Mouse (Mus musculus): ENCODE results near the gene Imp3.
"Not testable (repeated sequence)": the region's sequence is repeated elsewhere in the genome, so short reads cannot be mapped to it uniquely, and the experiment has no call there.

Gene Imp3

DNA sequence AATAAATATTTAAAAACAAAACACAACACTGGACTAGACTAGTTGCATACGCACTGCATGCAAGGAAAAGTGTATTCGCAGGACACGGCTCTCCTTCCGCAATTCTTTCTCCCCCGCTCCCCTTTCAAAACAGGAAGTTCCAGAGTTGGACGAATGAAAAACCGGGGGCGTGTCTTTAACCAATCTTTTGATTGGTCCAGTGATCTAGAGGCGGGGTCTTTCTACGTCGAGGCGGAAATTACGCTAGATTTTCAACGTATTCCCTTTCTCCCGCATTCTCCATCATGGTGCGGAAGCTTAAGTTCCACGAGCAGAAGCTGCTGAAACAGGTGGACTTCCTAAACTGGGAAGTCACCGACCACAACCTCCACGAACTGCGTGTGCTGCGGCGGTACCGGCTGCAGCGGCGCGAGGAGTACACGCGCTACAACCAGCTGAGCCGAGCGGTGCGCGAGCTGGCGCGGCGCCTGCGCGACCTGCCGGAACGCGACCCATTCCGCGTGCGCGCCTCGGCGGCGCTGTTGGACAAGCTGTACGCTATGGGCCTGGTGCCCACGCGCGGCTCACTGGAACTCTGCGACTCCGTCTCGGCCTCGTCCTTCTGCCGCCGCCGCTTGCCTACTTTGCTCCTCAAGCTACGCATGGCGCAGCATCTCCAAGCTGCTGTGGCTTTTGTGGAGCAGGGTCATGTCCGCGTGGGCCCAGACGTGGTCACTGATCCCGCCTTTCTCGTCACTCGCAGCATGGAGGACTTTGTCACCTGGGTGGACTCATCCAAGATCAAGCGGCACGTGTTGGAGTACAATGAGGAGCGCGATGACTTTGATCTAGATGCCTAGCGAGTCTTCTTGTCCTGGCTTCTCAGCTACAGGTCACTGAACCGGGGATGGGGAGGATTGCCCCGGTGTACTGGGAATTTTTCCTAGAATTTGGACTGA, at the start of gene Imp3:
Gene Imp3, plus strand, starts transcription at position 253 of the 938 bp plus-strand sequence.
- DNase-seq (ENCODE audit: low spot score in 2 of 2): peak; percentile 95 to 96

DNA sequence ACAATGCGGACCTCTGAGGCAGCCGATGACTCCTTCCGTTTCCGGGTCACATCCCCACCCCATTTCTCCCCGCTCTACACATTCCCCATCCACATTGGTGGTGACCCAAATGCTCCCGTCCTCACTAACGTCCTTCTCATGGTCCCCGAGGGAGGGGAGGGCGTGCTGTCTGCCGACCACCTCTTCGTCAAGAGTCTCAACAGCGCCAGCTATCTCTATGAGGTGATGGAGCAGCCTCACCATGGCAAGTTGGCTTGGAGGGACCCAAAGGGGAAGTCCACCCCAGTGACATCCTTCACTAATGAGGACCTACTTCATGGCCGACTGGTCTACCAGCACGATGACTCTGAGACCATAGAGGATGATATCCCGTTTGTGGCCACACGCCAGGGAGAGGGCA, 49.7 kb upstream of the Imp3 start:
- no peak for DNase-seq (ENCODE audit: low spot score in 2 of 2)

DNA sequence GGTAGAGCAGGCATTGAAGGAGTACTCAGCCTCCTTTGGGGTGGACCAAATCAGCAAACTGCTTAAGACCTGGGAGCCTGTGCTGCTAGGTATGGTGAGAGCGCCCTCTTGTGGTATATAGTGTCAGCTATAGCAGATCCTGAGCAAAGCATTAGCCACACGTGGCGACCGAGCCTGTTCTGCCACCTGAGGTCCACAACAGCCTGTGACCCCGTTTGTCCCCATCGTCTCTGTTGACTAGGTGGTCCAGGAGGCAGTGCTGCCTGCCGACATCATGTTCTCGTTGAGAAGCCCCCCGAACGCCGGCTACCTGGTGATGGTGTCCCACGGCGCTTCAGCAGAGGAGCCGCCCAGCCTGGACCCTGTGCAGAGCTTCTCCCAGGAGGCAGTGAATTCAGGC, 47.5 kb upstream of the Imp3 start:
- DNase-seq (ENCODE audit: low spot score in 2 of 2): peak; percentile 62 to 79

DNA sequence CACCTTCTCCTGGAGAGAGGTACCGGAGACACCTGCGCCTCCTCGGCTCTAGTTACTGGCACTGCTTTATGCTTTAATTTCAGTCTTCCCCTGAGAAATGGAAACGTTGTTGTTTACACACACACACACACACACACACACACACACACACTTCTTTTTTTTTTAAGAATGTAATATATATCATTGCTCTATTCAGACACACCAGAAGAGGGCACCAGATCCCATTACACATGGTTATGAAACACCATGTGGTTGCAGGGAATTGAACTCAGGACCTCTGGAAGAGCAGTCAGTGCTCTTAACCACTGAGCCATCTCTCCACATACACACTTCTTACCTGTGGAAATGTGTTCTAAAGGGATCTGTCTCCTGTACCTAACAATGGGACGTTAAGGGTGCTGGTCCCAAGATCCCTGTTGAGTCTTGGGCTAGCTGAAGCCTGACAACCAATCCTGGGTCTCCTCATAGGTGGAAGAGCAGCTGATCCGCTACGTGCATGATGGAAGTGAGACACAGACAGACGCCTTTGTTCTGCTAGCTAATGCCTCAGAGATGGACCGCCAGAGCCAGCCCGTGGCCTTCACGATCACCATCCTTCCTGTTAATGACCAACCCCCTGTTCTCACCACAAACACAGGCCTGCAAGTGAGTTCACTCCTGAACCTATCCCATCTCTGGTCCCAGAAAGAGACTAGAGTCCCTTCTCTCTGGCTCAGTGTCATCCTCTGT, 46.6 kb upstream of the Imp3 start:
- no peak for DNase-seq (ENCODE audit: low spot score in 2 of 2)

DNA sequence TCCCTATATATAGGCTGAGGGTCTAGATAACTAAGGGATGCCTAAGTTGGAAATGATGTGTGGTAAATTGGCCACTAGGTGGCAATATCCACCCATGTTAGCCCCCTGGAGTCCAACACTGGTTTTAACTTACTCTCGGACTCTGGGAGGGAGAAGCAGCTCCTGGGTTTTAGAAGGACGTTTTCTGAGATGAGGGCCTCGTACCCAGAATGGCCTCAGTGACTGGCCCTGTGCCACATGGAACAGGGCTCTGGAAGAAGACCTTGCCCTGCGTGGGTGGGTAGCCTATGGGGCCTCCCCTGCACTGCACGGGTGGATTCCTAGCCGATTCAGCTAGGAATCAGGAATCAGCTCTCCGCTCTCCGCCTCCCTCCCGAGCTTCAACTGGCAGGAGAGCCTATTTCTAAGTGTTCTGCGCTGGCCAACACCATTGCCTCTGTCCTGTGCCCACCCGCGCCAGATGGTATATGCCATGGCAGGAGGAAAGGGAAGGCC, 45.7 kb upstream of the Imp3 start:
- DNase-seq (ENCODE audit: low spot score in 2 of 2): peak; percentile 71 to 81

DNA sequence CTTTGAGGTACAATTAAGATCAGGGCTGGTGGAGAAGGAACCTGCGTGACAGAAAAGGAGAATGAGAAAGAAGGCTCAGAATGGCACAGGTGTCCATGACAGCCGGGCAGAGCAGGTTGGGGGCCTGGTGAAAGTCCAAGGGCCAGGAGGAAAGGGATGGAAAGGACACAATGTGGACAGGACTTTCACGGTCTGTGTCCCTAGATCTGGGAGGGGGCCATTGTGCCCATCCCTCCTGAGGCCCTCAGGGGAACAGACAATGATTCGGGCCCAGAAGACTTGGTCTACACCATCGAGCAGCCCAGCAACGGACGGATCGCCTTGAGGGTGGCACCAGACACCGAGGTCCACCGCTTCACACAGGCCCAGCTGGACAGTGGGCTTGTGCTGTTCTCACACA, 45.2 kb upstream of the Imp3 start:
- DNase-seq (ENCODE audit: low spot score in 2 of 2): no peak

DNA sequence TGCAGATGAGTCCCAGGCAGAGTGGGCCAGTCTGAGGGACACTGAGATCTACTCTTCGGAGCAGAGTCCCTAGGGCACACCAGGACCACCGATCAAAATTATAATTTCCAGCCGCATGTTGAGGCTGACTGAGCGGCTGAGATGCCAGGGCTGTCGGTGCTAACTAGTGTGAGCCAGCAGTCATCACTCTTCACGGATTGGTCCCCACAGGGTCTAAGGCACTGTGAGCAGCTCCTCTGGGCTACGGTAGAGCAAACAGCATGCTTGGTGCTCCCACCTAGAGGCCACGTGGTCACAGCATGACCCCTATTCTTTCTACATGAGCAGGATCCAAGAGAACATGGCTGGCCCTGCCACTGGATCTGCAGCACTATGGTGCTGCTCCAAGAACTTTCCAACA, 44.0 kb upstream of the Imp3 start:
- DNase-seq (ENCODE audit: low spot score in 2 of 2): no peak

DNA sequence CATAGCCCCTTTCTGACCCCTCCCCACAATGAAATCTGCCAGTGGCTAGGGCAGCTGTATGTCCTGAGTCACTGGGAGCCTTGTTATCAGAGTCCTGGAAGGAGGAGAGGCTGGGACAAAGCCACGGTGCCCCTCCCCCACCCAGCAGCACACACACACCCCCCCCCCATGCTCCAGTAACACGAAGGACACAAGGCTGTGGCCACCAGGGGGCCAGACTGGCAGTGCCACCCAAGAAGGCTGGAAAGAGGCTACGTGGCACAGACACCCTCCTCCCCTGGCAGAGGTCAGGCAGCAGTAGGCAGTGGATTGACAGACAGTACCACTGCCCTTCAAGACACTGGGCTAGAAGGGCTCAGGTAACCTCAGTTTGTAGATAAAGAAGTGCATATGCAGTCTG, 43.3 kb upstream of the Imp3 start:
- DNase-seq (ENCODE audit: low spot score in 2 of 2): no peak

DNA sequence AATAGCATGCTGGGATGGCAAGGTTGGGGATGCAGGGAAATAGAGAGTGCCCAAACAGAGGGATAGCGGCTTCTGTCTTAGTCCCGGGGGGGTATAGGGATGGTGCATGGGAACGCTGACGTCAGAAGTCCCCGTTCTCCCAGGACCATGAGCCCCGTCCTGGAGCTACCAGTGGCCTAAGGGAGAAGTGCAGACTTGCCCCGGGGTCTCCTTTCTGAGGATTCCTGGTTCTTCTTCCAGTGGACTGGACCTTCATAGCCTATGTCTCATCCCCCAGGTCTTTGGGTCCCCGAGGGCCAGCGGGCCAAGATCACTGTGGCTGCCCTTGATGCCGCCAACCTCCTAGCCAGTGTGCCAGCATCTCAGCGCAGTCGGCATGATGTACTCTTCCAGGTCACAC, 40.5 kb upstream of the Imp3 start:
- DNase-seq (ENCODE audit: low spot score in 2 of 2): no peak

DNA sequence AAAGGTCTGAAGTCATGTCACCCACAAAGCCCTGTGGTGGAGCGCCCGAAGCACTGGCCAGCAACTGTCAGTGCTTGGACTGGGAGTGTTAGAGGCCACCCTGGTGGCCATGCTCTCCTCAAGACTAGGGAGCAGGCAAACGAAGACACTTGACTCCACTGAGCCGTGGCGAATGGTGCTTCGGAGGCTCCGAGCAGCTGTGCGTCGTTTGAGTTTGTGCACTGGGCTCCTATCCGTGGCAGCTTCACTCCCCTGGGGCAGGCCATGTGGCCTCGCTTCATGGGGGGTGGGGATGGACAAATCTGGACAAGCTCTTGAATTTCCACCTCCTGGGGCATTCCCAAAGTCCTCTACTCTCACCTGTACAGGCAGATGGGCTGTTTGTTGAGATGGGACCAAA, 37.9 kb upstream of the Imp3 start:
- DNase-seq (ENCODE audit: low spot score in 2 of 2): no peak

DNA sequence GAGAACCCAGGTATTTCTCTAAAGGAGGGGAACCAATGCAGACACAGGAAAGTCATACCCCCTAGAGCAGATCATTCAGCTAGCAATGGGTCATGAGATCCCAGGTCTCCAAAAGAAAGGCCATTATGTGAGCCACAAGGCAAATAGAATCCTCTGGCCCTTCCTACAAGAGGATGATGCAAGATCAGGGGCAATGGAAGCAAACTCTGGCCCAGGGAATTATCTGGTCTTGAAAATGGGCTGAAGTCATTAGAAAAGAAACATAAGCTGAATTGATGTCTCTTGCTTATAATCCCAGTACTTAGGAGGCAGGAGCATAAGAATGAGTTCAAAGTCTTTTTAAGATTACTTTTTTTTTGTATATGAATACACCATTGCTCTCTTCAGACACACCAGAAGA, 37.2 kb upstream of the Imp3 start:
- DNase-seq (ENCODE audit: low spot score in 2 of 2): no peak

DNA sequence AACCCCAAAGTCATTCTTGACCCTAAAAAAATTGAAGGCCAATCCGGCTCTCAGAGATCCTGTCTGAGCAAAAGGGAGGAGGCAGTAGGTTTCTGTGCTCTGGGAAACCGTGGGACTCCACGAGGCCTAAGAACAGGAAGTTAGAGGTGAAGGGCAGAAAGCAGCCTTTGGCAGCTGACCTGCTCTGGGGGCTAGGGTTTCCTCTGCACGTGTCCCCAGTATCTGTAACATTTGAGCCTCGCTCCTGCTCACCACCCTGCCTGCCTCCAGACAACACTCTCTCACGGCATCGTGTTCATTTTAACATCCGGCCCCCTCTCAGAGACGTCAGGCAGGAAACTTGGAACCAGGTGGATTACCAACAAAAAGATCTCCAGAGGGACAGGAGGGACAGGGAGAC, 36.7 kb upstream of the Imp3 start:
- peak in 1 of 2 experiments; percentile 54 for DNase-seq (ENCODE audit: low spot score in 2 of 2)

DNA sequence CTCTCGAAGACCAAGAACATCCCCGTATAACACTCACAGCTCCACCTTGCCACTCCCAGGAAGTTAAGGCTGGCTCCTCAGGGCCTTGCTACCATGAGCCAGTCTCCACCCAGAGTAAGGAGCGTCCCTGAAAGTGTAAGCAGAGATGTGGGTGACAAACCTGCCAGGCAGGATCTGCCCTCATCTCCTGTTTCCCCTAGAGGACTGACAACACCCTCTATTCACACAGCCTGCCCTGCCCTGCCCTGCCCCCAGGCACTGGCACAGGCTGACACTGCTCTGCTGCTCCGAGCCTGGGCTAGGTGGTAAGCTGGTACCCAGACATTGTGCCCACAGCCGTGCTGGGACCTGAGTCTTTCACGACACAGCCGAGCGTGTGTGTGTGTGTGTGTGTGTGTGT, 36.1 kb upstream of the Imp3 start:
- DNase-seq (ENCODE audit: low spot score in 2 of 2): no peak

DNA sequence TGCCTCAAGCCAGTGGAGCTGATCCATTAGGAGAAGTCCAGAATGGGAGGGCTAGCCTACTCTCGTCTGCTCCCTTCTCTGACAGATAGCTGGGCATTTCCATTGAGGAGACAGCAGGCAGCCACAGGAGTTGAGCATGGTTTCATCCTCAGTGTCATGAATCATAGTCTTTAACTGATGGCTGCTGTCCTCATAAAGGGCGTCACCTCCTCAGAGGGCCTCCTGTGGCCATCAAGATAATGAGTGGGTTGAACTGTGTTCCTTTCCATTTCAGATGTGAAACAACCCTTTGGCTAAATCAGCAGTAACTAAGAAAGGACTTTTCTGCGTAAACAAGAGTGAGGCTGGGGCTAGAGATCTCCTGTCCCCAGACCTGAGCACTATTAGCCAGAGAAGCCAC, 33.6 kb upstream of the Imp3 start:
- no peak for DNase-seq (ENCODE audit: low spot score in 2 of 2)

DNA sequence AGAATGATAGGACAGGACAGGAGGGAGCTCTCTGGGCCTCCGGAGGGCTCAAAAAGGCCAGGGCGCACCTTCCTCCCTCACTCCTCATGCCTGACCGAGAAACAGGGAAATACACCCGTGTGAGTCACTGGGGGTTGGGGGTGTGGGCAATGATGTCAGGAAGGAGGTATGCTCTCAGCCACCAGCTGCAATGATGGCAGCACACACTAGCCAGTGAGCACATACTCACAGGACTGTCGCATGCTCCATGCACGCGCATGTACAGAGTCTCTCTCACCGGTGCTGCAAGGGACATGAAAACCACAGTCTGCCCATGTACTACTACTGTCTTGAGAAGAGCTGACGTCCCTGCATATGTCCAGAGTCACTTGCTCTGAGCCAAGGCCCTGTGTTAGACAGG, 29.7 kb upstream of the Imp3 start:
- DNase-seq (ENCODE audit: low spot score in 2 of 2): no peak

DNA sequence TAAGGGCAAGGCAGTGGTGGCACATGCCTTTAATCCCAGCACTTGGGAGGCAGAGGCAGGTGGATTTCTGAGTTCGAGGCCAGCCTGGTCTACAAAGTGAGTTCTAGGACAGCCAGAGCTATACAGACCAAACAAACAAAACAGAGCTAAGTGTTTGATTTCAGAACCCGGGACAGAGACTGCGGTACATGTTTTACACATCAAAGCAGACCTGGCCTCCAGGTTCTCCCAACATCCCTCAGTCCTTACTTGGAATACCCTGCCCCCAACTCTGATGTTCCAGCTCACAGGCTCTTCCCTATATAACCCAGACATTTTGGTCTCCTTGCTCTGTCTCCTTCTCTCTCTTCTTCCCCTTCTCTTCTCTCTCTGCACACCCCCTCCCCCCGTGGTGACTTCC, 27.3 kb upstream of the Imp3 start:
- not testable (repeated sequence) for DNase-seq (ENCODE audit: low spot score in 2 of 2)

DNA sequence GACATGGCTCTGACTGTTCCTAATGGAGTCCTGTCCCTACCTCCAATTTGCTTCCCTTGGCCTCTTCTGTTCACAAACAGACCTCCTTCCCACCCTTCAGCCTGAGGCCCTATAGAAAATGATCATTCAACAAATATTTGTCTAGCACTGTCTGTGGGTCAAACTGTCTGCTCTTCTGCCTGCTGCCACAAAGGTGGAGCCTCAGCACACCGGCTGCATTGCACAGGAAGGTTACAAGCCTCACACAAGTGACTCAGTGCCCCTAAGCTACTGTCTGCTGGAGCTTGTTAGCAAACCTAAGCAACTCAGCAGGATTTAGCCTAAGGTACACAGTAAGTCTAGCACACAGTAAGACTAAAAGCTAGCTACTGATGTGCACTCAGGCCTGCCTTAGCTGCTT, 26.3 kb upstream of the Imp3 start:
- DNase-seq (ENCODE audit: low spot score in 2 of 2): no peak

DNA sequence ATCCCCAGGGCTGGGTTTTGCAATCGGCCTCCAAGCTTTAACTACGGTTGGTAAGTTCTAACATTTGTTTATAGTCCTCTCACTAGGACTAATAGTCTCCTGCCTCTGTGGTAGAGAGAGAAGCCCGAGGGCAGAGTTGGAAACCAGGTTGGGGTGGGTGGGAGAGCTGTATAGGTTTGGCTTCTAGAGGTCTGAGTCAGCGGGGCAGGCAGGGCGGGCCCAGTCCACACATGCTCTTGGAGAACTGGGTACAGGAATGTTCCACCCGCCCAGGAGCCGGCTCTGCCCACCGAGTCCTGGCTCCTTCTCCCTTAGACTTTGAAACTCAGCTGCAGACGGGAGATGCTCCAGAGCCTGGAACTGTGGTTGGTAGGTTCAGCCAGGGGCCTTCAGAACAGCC, 23.3 kb upstream of the Imp3 start:
- no peak for DNase-seq (ENCODE audit: low spot score in 2 of 2)

DNA sequence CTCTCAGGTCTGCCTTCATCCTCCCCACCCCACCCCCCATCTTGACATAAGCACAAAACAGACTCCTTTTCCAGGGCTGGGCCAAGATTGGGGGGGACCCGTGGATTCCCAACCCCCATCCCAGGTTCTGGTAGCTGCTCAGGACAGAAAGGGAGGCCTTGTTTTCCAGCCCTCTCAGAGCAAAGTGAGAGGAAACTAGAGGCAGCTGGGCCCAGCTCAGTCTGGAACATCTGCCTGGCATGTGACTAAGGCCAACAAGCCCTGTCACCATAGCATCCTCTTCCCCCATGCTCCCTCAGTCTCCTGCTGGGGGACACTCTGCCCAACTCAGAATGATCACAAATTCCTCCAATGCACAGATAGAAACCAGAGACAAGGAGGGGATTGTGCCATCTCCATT, 22.2 kb upstream of the Imp3 start:
- DNase-seq (ENCODE audit: low spot score in 2 of 2): no peak

DNA sequence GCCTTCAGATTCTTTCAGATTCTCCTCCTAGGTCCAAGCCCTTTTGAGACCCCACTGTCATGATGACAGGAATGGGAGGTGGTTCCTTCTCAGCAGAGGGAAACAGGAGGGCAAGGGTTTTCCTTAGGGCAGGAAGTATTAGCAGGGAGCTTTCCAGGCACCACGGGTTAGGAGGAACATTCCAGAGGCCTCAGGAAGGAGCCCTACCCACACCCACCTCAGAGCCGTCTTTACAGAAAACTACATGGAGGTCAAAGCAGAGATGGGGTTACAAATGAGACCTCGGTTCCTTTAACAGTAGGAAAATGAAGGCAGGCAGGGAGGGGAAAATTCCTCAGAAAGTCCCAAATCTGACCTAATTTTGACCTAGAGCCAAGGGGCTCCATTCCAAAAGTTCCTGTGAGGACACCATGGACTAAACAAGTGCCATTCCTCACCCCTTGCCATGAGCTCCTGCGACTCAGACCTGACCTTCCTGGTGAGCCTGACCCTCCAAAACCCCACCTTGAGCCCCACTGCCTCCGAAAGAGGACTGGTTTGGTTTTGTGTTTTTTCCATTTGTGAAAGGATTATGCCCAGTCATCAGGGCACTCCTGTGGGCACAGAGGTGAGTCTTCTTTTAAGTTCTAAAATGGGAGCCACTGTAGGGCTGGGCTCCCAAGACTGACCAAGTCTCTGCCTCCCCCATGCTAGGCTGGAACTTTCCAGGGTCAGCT, 21.4 kb upstream of the Imp3 start:
- DNase-seq (ENCODE audit: low spot score in 2 of 2): peak in 1 of 2 experiments; percentile 67

DNA sequence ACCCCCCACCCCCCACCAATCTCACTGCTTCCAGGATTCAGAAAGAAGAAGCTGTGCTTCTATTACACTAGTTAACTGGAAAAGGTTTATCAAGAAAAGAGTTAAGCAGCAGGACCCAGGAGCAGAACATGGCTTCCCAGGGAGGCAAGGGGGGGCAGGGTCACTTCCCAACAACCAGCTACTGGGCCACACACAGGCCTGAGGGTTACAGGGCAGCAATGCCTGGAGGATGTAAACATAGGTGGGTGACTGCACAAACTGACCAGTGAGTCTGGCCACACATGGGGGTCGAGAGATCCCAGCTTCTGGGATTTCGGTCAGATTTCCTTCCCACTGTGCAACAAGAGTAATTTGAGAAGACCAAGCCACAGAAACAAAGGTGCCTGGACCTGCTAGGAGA, 20.1 kb upstream of the Imp3 start:
- DNase-seq (ENCODE audit: low spot score in 2 of 2): no peak

DNA sequence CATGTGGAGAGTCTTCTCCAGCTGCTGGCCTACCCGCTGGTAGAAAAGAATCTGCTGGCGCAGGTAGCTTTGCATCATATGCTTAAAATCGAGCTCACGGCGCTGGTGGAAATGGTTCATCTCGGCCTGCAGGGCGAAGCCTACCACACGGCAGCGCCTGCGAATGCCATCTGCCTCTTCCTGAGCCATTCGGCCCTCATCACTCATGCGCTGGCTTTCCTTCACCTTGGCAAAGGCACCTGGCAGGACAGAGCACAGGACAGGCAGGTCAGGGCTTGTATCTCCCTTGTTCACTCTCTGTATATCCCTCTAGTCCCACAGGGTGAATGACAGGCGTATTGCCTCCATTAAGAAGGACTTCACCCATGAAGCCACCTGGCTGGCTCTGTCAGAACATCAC, 18.8 kb upstream of the Imp3 start:
- no peak for DNase-seq (ENCODE audit: low spot score in 2 of 2)

Data from heart, adult 9 months (tissue).